Mouse (Mus musculus) spleen, adult 18-20 months (tissue): ENCODE measurements around the gene Cep85l.

Source experiments
- DNase-seq, 2 experiments: peaks; one replicate each; pipeline ENCODE4 v3.0.0; 2022; ENCODE audit warnings: mixed read lengths in 2 of 2

Gene Cep85l

GRCm38 (mm10) chr10:53379709-53380106, at the start of gene Cep85l:
TSS of gene Cep85l (minus strand) at chr10:53379947.
- DNase-seq, result peak; percentile 78 to 84

- no peak for DNase-seq
Measured at GRCm38 (mm10) chr10:53428695-53429447, 49.1 kb upstream of the Cep85l start.

GRCm38 (mm10) chr10:53426524-53426923, 46.8 kb upstream of the Cep85l start:
- DNase-seq, result no peak

- no peak for DNase-seq
Measured at GRCm38 (mm10) chr10:53423091-53423490, 43.3 kb upstream of the Cep85l start.

- DNase-seq, result no peak
Measured at GRCm38 (mm10) chr10:53422206-53422605, 42.5 kb upstream of the Cep85l start.

- no peak for DNase-seq
Measured at GRCm38 (mm10) chr10:53421613-53422012, 41.9 kb upstream of the Cep85l start.

GRCm38 (mm10) chr10:53420069-53420468, 40.3 kb upstream of the Cep85l start:
- DNase-seq, result no peak

GRCm38 (mm10) chr10:53419139-53419935, 39.6 kb upstream of the Cep85l start:
- DNase-seq, result no peak

- DNase-seq, result no peak
Measured at GRCm38 (mm10) chr10:53417015-53417414, 37.3 kb upstream of the Cep85l start.

GRCm38 (mm10) chr10:53416152-53416712, 36.5 kb upstream of the Cep85l start:
- no peak for DNase-seq

- DNase-seq, result no peak
Measured at GRCm38 (mm10) chr10:53415252-53415651, 35.5 kb upstream of the Cep85l start.

GRCm38 (mm10) chr10:53414092-53415085, 34.6 kb upstream of the Cep85l start:
- no peak for DNase-seq

GRCm38 (mm10) chr10:53412936-53413335, 33.2 kb upstream of the Cep85l start:
- DNase-seq, result no peak

GRCm38 (mm10) chr10:53412165-53412564, 32.4 kb upstream of the Cep85l start:
- DNase-seq, result no peak

GRCm38 (mm10) chr10:53410831-53411230, 31.1 kb upstream of the Cep85l start:
- DNase-seq, result no peak

GRCm38 (mm10) chr10:53407422-53407821, 27.7 kb upstream of the Cep85l start:
- DNase-seq, result no peak

- DNase-seq, result no peak
Measured at GRCm38 (mm10) chr10:53406845-53407244, 27.1 kb upstream of the Cep85l start.

GRCm38 (mm10) chr10:53402293-53402692, 22.5 kb upstream of the Cep85l start:
- DNase-seq, result no peak

GRCm38 (mm10) chr10:53399053-53399452, 19.3 kb upstream of the Cep85l start:
- no peak for DNase-seq

- peak in 1 of 2 experiments; percentile 6 for DNase-seq
Measured at GRCm38 (mm10) chr10:53398540-53398902, 18.8 kb upstream of the Cep85l start.

- DNase-seq, result no peak
Measured at GRCm38 (mm10) chr10:53397846-53398539, 18.2 kb upstream of the Cep85l start.
